Mouse (Mus musculus): ENCODE data around the gene Zyx.

- TF ChIP-seq POLR2A (IDR thresholded peaks at IDR 0.05; ENCODE audit: control insufficient read depth, low read depth, low read length) (no peak), CTCF (IDR thresholded peaks at IDR 0.05; ENCODE audit: control insufficient read depth, insufficient read depth, insufficient replicate concordance, low read depth, low read length) (no peak)
Measured at GRCm38 (mm10) chr6:42370630-42371363, 21.4 kb downstream of the Zyx start.
